Mouse (Mus musculus) adrenal gland, postnatal 14 days (tissue): ENCODE results near the gene BC025920. TPM values are rescaled to one million over a fixed set of nuclear protein-coding genes. Genes with fewer than 3 reads are reported as not detected.

ENCODE experiments used
- DNase-seq: peaks from one replicate; pipeline ENCODE4 v3.0.0; 2021; ENCODE audit warnings: mixed read lengths
- long read RNA-seq, 2 experiments: library from polyadenylated mRNA; stranded (forward); transcript quantifications; one replicate each; pipeline ENCODE4 v2.0.0; 2021
- total RNA-seq: library from RNA; stranded (reverse); gene quantifications from 2 replicates; pipeline ENCODE4 v1.2.3, GENCODE M21; 2021

The BC025920 gene
- 2.0 TPM in 2 replicates for total RNA-seq
- long read RNA-seq, experiment 1 = 0 reads
- long read RNA-seq, experiment 2, partial matches to known transcripts = 0 of 1 reads
- long read RNA-seq, experiment 2, other reads (novel, unspliced or antisense) = 0 of 1 reads

DNA sequence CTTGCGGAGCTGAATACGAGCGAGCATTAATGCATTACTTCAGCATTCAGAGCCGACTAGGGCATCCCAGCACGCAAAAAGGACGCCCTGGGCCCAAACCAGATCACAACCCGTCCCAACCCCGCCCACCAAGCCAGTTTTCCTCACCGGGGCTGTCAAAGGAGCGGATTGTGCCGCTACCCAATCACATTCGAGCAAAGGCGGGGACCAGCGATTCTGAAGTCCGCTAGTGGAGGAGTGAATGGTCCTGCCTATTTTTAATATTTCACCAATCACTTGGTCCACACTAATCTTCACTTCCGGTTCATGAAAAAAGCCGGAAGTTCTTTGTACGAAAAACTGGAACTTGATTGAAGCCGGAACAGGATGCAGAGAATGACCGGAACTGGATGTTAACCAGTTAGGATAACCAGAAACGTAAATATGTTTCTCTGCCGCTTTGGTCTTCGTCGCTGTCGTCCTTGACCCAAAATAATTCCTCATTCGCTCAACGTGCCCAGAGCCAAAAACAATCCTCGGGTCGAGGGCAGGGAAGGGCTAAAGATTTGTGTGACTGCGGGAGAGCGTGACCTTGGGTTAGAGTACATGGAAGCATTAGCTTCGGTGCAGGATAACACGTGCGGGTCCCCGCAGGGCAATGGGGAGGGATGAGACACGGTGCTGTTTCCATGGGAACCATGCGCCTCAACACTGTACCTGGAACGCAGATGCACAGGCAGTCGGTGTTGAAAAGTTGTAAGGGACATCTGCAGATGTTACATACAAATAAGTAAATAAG, at the start of gene BC025920:
BC025920 (plus strand) TSS at position 297 of the 778 bp plus-strand sequence.
- peak; percentile 97 for DNase-seq

DNA sequence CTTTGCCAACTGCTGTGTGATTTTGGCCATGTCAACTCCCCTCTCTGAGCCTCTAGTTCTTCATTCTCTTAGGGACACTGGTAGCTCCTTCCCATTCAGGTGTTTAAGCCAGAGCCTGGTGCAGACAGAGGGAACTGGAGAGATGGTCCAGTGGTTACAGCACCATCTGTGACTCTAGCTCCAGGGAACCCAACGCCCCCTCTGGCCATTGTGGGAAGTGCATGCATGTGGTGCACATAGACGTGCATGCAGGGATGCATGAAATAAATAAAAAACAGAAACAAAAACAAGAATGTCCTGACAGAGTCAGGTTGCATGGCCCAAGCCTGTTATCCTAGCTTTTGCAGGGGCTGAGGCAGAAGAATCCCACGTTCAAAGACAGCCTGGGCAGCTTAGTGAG, 49.8 kb upstream of the BC025920 start:
- DNase-seq = no peak

DNA sequence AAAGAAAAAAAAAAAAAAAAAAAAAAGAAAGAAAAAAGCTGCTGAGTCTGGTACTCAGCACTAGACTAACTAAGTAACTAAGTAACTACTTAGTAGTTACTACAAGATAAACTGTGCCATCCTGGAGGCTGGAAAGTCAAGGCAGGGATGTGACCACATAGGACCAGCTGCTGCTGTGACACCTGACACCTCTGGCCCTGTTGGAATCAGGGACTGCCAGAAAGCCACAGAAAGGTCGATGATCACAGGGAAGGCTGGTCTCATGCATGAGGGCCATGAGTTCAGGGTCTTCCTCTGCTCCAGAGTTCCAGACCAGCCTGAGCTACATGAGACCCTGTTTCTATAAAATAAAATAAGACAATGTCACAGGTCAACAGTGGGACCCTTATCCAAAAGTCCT, 48.6 kb upstream of the BC025920 start:
- DNase-seq = no peak

DNA sequence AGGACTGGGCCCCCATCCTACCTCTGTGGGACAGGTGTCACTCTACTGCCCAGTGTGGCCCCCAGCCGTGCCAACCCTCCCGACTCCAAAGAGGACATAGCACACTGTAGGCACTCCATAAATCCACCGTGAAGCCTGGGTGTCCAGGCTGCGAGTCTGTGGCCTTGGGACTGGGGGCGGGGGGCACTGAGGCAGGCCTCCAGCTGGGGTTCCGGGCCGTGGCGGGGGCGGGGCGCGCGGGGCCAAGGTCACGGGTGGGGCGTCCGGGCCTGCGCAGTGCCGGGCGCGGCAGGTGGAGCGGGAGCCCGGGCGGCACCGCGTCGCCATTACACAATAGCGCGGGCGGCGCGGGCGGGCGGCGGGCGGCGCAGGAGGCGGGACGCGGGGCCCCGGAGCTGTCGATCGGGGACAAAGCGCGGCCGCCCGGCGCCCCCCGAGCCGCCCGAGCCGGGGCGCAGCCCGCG, 46.9 kb upstream of the BC025920 start, which contains the start of gene Aes:
Aes (plus strand) TSS at position 326 of the 464 bp plus-strand sequence.
- DNase-seq = peak; percentile 96

DNA sequence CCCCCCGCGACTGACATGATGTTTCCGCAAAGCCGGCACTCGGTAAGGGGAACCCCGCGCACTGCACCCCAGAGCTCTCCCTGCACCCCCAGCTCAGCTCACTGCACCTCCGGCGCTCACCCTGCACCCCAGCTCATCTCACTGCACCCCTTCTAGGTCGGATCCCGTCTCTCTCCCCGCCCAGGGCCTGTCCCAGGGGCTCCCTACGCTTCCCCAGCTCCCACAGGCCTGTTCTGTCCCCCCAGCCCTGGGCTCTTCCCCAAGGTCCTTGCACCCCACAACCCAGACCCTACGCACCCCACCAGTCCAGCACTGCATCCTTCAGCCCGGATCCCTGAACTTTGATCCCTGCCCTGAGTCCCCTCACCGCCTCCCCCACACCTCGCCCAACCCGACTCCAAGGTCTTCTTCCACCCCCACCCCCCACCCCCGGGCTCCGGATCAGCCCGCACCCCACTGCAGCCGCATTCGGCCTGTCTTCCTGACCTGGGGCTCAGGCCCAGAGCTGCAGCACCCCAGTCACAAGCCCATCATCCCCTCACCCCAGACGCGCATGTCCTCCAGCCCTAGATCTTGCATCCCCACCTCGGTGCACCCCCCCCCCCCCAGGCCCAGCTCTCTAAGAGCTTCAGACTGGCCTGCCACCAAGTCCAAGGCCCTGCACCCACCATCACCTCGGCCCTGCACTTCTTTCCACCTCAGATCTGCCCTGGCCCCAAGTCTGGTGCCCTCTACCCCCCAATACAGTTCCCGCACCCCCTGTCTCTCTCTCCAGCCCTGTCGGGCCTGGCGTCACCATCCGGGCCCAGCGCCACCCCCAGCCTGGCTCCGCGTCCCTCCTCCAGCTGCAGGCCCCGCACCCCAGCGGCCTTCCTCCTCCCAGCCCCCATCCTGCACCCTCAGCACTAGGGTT, 46.2 kb upstream of the BC025920 start:
- peak; percentile 91 for DNase-seq

DNA sequence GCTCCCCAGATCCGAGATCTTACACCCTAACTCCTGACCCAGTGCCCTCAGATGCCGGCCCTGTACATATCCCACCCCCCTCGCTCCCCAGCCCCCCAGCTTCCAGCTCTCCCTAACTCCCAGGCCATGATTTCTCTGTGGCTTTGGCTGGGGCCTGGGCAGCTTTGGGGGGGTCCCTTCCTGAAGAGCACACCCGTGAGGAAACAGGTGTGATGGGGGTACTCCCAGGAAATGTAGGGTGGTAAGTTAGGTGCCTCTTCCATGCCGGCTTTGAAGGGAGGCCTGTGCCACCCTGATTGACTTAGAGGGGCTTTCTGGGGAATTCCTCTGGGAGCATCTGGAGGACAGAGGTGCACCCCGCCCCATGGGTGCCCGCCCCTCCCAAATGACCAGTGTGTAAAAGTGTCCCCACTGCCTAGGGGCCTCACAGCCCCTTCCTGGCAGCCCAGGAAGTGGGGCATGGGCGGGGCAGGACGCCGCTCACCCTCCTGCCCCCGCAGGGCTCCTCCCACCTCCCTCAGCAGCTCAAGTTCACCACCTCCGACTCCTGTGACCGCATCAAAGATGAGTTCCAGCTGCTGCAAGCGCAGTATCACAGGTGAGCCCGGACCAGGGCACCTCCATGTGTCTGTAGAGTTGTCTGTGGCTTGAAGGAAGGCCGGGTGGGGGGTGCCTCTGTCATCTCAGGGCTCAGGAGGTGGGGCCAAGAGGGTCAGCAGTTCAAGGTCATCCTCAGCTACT, 45.2 kb upstream of the BC025920 start:
- peak; percentile 73 for DNase-seq

DNA sequence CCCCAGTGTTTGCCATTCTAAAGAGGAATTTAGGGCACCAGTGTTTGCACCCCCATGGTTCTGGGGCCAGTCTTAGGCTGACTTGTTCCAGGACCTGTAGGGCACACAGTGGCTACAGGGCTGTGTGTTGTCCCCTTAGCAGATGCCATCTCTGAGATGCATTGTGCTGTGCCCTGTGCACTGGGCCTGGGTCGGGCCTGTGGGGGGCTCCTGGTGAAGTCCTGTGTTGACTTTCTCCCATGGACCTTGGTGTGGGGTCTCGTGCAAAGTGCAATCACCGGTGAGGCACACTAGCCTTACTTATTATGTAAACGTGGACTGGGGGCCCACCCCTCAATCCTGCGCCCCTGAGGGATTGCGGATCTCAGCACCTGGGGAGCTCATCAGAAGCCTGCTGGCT, 43.7 kb upstream of the BC025920 start:
- no peak for DNase-seq

DNA sequence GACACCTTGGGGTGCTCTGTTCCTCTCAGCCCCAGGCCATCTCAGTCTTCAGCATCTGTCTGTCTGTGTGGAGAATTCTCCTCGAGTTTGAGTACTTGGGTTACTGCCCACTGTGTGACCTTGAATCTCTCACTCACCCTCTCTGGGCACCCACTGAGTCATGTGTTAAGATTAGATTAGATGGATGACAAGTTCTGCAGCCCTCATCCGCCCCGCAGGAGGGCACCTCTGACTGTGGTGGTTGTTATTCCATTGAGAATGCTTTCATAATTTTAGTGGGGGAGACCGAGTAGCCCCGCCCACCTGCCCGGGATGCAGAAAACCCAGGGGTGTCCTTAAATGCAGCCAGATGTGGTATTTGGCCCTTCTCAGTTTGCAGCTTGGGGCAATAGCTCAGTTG, 42.6 kb upstream of the BC025920 start:
- DNase-seq = peak; percentile 83

DNA sequence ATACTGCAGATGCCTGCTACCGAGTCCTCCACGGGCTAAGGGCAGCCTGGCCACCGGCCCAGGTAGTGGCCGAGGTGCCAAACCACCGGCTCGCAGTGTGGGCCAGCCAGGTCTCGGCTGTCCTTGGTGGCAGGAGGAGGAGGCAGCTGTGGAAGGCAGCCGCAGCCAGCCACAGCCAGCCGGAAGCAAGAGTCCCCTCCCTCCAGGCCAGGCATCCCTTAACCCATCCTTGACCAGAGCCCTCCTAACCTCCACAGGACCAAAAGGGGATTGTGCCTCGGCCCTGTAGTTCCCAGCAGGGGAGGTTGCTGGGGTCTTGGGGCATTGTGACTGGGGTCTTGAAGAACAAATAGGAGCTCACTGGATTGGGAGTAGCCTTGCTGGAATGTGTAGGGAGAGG, 41.9 kb upstream of the BC025920 start:
- DNase-seq = peak; percentile 80

DNA sequence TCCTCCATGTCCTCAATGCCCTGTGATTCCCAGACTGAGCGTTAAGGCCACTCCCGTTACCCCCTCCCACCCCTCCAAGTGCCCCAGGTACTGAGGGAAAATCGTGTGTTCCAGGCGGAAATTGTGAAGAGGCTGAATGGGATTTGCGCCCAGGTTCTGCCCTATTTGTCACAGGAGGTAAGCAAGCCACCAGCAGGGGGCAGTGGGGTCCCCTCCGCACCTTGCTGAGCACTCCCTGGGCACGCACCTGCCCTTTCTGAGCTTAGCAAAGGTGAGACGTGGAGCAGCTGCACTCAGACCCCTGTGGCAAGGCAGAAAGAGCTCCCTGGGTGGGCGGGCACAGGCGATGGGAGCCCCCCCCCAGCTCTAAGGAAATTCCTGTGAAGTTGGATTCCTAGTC, 41.3 kb upstream of the BC025920 start:
- peak; percentile 71 for DNase-seq

DNA sequence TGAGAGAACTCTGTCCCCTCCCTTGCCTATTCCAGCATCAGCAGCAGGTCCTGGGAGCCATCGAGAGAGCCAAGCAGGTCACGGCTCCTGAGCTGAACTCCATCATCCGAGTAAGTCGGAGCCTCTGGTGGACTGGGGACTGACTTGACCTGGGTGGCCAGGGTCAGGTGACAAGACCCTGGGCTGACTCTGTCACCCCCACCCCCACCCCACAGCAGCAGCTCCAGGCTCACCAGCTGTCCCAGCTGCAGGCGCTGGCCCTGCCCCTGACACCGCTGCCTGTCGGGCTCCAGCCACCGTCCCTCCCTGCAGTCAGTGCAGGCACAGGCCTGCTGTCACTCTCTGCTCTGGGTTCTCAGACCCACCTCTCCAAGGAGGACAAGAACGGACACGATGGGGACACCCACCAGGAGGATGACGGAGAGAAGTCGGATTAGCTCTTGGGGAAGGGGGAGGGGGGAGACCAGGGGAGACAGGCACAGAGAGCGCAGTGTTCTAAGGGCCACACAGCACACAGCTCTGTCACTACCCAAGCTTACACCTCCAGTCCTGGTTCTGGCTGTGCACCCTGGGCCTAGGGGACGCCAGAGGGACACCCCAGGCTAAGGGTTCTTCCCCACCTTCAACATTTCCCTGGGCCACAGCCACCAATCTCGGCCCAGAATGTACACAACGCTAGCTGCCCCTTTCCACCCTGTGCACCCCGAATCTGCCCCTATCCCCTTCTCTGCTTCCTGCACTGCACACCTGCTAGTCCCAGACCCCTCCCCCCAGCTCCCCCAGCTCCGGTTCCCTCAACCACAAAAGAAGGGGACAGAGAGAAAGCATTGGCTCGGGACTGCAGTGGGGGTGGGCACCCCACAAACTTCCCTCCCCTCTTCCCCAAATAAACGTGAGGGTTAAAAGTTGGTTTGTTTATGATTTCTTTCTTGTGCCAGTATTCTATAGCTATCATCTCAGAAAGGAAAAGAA, 40.5 kb upstream of the BC025920 start:
- no peak for DNase-seq

DNA sequence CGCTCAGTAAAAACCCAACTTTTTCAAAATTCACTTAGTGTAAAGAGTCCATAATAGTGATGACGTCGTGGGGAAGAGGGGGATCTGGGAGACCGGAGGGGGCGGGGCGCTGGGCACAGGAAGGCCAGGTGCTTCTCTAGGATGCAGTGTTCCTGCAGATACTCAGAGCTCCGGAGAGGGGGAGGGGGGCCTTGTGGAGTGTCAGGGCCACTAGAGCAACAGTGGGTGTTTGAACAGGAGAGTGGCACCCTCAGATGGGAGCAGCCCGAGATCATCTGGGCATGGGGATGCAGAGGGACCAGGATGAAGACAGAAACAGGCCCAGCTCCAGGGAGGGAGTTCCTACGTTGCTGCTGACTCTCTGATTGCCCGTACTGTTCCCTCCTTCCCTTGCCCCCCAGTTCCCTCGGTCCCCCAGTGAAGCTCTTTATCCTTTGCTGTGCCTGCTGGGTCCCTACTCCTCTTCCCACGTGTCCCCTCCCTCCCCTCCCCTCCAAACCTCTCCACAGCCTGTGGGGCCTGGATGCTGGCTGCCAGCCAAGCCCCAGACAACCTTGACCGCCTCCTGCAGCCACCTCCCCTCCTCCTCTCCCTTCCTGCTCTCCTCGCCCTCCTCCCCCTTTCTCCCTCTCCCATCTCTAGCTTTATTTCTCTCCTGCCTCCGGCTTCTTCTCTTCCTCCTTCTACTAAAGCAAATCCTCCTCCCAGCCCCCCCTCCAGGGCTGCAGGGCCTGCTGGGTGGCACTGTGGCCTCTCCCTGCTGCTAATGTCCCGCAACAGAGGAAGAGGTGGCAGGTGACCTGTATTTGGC, 37.5 kb upstream of the BC025920 start:
- DNase-seq = peak; percentile 87

DNA sequence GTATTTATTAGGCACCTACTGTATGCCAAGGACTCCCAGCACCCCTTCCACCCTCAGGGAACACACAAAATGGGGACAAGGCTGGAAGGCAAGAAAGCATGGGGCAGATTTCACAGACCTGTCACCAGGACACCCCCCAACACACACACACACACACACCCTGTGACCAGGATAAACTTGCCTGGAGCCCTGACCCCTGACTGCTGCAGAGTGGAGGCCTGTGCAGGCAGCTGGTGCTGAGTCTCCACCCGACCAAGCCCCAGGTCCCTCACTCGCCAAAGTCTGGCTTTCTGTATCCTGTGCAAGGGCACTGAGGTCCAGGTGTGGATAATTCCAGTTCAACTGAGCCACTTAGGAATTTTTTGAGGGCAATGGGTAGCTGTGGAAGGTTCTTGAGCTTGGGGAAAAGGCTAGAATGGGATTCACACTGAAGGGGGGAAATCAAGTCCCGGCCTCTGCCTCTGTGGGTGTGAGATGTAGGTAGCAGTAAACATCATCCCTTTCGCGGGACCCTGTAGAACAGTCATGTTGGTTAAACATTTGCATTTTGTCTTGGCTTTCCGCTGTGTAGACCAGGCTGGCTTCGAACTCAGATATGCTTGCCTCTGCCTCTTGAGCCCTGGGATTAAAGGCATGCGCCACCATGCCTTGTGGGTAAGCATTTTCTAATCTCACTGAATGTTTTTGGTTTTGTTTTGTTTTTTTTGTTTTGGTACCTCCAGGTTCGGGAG, 36.4 kb upstream of the BC025920 start:
- DNase-seq = no peak

DNA sequence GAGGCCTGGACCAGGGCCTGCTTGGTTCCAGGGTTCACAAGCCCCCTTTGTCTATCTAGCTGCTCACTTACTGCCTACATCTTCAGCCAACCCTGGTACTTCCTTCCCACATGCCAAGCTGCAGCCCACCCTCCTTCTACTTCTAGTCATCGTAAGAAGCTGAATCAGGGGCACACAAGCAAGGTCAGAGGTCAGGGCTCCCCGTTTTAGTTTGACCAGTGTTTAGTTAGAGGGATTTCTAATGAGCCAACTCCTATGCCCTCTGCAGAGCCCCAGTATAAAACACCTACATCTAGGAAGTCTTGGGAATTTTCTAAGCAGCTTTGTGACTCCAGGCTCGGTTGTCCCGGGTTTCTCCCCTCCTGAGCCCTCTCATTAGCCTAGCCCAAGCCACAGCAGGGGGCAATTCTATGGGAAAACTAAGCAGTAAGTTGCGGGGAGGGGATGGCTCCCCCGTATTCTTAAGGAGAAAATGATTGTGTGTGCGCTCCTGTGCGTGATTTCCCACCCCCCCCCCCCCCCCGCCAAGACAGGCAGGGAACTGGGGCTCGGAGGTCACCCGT, 35.8 kb upstream of the BC025920 start:
- DNase-seq = no peak

DNA sequence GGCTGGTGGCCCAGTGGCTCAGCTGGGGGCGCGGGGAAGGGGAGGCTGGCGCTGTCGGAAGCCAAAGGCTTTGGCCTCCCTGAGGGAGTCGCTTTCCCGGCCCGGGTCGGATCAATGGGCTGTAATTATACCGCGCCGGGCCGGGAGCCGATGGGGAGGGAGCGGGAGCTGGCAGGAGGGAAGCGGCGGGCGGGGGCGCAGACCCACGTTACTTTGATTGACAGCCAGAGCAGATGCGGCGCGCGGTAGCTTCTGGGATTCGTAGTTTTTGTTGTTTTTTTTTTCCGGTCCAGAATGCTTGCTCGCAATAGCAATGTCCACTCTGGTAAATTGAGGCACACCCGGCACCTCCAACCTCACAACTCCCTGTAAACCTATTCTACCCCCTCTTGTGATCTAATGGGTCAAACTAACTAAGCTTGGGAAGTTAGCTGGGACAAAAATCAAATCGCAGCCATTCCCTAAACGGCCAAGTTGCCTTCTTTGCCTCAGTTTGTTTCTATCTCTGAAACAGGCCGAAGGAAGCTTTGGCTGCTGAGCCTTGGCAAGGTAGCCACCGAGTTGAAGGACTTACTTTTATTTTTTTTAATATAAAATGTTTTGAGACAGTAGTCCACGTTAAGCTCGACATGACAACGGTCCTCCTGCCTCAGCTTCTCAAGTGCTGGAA, 35.1 kb upstream of the BC025920 start:
- DNase-seq = peak; percentile 94

DNA sequence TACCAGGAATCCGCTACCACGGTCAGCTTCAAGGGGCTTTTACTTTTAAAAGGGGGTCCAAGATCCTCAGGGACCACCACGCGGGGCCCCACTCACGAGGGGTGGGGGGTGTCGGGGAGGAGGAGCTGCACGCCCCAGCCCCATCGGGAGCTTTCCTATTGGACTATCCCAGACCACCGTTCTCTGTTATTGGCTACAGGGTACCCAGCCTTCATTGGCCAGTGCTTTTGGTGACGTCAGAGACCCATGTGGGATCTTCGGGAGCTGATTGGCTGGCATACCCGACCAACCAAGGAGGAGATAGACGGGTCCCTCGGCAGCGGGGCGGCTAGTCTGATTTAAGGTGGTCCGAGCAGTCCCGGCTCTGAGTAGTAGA, 34.6 kb upstream of the BC025920 start:
- DNase-seq = peak; percentile 99

DNA sequence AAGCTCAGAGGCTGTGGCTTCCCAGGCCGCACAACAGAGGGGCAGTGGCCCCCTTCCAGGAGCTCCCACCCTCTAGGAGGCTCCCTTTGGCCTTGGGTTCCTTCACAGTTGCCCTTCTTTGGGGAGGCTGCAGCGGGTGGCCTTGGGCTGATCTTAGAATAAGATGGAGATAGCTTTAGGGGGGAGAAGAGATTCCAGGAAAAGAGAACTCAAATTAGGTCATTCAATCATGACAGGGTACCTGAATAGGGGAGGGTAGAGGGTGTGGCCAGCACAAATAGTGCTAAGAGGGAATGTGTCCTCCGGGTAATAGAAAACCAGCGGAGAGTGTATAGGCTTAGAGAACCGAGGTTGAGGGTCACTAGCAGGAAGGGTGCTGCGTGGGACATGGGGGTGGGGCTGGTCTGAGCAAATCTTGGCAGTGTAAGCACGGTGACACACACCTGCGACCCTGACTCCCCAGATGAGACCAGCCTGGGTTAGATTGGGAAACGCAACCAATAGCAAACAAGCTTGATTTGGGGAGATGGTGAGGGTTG, 33.9 kb upstream of the BC025920 start:
- peak; percentile 43 for DNase-seq

DNA sequence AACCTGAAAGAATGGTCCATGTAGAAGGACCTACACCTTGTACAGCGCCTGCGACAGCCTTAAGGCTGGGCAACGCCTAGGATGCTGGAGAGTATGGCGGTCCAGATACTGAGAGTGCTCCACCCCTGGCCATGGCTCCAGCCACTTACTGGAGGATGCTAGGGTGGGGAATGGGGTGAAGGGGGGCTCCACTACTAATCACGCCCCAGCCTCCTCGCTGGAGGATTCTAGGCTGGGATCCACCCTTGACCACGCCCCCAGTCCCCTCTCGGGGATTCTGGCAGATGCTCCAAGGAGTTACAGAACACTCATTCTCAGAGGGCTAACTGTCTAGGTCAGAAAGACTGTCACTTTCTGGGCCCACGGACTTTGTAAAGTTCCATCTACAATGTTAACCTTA, 33.1 kb upstream of the BC025920 start:
- no peak for DNase-seq
